Mouse (Mus musculus) lung, postnatal 0 days (tissue): ENCODE results near the gene Wwc2.

Experiments
- CTCF ChIP-seq: IDR thresholded peaks from 2 replicates; pipeline ENCODE4 v1.5.1; 2016; ENCODE audit warnings: antibody characterized with exemption, mild to moderate bottlenecking
- EP300 ChIP-seq: IDR thresholded peaks from 2 replicates; pipeline ENCODE4 v1.6.1; 2016; ENCODE audit warnings: antibody characterized with exemption, mild to moderate bottlenecking, control low read depth

DNA sequence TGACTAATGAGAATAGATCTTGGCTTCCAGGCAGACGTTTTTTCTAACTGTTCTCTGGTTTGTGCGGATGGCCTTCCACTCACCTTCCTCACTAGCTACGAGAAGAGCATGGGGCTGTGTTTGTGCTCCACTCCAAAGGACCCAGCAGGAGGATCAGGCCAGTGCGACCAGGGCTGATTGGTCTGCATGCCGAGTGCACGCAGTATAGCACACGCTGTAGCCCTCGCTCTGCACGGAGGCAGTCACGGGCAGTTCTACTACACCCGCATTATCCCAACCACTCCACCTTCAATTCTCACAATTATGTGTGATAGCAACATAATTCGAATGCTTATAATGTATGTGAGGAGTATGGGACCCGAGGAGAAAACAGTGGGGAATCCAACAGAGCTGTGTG is 99.9 kb downstream of the Wwc2 start:
- TF ChIP-seq CTCF (no peak), EP300 (no peak)
